Mouse (Mus musculus) monocyte, adult 5-6 weeks (primary cell): ENCODE measurements around the gene Gm5916. TPM values are rescaled to one million over a fixed set of nuclear protein-coding genes. Genes with fewer than 3 reads are reported as not detected.

Experiments
- ATAC-seq: fragments of 153-309, 156-312 bp; replicated peaks from 2 replicates; pipeline ENCODE4 v1.8.0; 2017; ENCODE audit warnings: mild to moderate bottlenecking; ENCODE audit not compliant: low TSS enrichment, insufficient number of reproducible peaks, severe bottlenecking, poor library complexity, low FRiP score
- total RNA-seq: library from RNA; stranded (forward); fragments of 200-1000, 200-491, 200-594 nt; gene quantifications from 3 replicates; pipeline ENCODE4 v1.2.3, GENCODE M21; 2017

The Gm5916 gene
- total RNA-seq: not detected in 3 replicates

DNA sequence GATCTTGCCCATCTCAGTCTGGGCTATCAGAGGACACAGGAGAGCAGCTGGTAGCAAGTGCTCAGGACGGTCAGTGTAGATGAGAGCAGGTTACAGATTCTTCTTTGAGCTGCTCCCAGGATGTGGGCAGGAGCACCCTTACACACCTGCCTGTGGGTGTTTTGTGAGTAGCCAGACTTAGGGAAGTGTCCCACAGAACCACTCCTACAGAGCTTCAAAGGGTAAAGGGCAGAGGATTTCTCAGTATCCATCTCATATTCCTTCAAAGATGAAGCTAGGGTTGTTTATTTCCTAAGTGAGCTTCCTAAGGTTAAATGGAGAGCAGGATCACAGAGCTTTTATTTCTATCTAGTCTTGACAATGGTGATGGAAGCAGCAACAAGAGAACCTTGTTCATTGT is at the start of gene Gm5916:
TSS of gene Gm5916 (minus strand) at position 101 of the 400 bp plus-strand sequence.
- no peak for ATAC-seq

Other genes starting within 250 kb of the Gm5916 start
- gene 9230113P08Rik, start 220.4 kb downstream of the Gm5916 start, total RNA-seq: not detected in 3 replicates